Mouse (Mus musculus) megakaryocyte-erythroid progenitor cell, adult 5-6 weeks (primary cell): ENCODE measurements around the gene Usp22. TPM values are rescaled to one million over a fixed set of nuclear protein-coding genes. Genes with fewer than 3 reads are reported as not detected.
A peak's percentile ranks its signal among the peaks of the same experiment; 100 is the strongest.

Experiments used
- ATAC-seq: replicated peaks from 2 replicates; pipeline ENCODE4 v1.8.0; 2016; ENCODE audit warnings: mild to moderate bottlenecking, inconsistent platforms; ENCODE audit not compliant: severe bottlenecking, poor library complexity, low FRiP score, low TSS enrichment
- total RNA-seq, 2 experiments: library from RNA; stranded (forward) in 1 of 2; stranded (reverse) in 1 of 2; fragments of 200-1000, 215-1000 nt in 1 of 2; fragments of >200 nt in 1 of 2; fragmentation: Nextera tagmentation in 1 of 2; gene quantifications; 2 replicates each; pipeline ENCODE4 v1.2.3; 2014 to 2017

The Usp22 gene
- total RNA-seq (2014; fragmentation: Nextera tagmentation) = 19.8 and 20.3 TPM in 2 replicates
- 23.9 and 24.0 TPM in 2 replicates for total RNA-seq (2017)

- ATAC-seq = peak; percentile 98
Measured at GRCm38 (mm10) chr11:61174821-61175658, at the start of gene Usp22. TSS of gene Usp22 (minus strand) at chr11:61175055.

DNA sequence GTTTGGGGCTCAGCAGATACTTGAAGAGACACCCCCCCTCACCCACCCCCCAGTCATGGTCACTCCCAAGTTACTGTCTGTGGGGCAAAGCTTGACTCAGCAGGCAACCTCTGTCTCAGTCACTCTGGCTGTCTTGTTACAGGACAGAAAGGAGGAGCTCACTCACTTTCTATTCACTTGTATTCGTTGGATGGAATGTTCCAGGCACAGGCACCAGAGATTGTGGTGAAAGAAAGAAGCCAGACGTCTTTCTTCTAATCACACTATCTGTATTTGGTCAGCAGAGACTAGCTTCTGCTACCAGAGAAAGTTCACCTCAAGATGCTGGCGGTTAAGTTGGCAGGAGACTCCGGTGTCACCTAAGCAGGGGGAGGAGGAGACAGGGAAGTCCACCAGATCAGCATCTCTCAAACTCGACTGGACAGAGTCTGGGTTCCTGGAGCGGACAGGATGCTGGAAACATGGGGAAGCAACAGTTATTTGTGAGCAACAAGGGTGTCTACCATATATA, 49.4 kb upstream of the Usp22 start:
- no peak for ATAC-seq

DNA sequence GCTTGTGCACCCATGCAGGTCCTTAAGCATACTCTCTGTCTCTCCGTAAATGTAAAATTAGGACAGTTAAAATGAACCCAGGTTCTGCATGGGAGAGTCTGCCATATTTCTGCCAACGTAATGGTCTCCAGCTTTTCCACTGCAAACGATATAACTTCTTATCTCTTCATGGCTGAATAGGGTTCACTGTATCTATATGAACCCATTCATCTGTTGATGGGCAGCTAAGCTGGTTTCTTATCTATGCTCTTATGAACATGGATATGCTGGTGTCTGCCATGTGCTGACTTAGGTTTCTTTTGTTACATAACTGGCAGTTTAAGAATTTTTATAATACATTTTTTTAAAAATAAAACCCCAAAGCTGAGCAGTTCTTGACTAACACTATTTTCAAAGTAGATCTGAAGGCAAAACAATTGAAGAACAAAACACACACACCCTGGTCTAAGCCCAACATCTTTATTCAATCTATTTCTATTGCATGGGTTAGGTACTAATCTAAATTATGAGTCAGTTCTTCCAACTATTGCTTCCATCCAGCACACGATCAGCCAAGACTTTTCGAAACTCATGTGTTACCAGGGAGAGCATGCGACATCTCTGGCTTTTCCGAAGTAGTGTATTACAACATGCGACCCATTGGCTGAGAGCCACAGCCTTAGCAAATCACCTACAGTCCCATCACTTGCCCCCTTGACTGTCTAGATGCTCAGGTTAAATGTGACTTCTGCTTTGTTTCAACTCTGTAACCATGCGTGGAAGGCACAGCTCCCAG, 48.3 kb upstream of the Usp22 start:
- ATAC-seq = peak; percentile 65; the same call in 1 of the 2 replicates

GRCm38 (mm10) chr11:61222007-61222406, 47.2 kb upstream of the Usp22 start:
- ATAC-seq = no peak

DNA sequence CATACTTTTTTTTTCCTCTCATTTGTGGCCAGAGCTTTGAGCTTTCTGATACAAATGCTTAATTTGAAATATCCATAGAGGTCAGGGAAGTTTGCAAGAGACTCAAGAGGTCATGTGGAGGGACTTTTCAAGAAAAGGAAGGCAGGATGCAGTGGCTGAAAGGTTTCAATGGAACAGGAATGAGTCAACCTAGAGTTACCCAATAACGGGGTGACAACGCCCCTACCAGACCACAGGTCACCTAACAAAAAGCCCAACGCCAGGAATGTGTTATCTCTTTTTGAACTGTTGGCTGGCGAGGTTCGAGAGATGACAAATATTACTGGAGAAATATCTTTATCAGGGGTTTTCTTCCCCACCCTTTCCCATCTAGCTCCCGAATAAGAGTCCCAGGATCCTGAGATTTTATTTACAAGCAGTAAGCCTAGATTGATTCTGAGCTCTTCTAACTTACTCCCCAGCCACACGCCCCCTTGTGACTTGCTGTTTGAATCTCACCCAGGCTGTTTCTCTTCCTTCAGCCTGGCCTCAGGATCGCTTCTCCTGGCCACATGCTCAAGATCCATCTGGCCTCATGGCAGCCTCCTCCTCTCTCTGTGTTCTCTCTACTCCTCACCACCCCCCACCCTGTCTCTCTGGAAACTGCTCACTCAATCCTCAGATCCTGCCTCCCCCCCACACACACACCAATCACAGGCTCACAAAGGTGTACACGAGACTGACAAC, 45.5 kb upstream of the Usp22 start:
- ATAC-seq = no peak

- no peak for ATAC-seq
Measured at GRCm38 (mm10) chr11:61215936-61216335, 41.1 kb upstream of the Usp22 start.

GRCm38 (mm10) chr11:61212102-61212501, 37.2 kb upstream of the Usp22 start:
- peak; percentile 53; the same call in 1 of the 2 replicates for ATAC-seq

- ATAC-seq = no peak
Measured at GRCm38 (mm10) chr11:61208316-61208715, 33.5 kb upstream of the Usp22 start.

- no peak for ATAC-seq
Measured at GRCm38 (mm10) chr11:61207487-61208246, 32.8 kb upstream of the Usp22 start, which contains the start of gene Aldh3a1. TSS of gene Aldh3a1 (plus strand) at chr11:61207537.

GRCm38 (mm10) chr11:61206136-61206535, 31.3 kb upstream of the Usp22 start:
- no peak for ATAC-seq

DNA sequence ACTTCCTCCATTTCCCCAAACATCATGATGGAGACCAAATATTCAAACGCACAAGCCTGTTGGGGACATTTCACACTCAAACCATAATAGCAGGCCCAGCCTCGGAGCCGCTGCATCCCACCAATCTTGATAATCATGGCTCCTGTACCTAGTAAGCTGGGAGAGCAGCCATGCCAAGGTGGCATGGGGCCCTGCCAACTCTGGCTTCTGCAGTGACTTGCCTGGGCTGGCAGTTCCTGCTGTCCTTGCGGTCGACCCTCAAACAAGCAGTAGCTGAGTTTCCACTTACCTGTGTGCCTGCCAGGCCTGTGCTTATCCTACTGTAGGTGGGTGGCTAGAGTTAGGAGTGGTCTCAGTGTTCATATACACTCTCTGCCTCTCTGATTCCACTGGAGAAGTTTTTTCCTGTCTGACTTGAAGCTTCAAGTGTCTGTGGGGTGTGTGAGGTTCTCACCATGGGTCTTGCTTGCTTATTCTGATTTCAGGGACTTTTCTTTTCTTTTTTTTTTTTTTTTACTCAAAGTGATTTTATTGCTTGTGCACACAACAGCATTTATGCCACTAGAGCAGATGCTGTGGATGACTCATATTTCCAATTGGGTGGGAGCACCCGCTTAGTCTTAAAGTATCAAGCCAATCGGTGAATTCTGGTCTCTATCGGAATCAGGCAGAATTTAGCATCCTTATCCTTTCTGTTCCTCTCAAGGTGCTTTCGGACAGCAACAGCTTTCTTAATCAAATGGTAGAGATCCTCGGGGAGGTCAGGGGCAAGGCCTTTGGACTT, 30.5 kb upstream of the Usp22 start:
- ATAC-seq = no peak

DNA sequence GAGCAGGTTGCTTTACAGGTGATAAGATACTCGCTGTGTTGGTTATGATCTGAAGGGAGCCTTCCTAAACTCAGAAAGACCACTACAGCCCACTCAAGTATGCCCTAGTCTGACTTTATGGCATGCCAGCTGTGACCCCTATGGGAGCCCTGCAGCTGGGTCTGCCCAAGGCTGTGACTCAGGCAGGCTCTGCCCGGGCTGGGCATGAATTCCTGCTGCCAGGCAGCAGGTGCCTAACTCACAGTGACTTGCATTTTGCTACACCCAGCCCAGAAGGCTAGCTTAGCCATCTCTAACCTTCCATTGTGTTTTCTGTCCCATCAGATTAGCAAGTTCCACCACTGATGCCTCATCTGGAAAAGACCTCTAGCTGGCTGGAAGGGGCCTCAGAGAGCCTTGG, 28.0 kb upstream of the Usp22 start:
- ATAC-seq = no peak

GRCm38 (mm10) chr11:61202186-61202585, 27.3 kb upstream of the Usp22 start:
- ATAC-seq = no peak

- ATAC-seq = no peak
Measured at GRCm38 (mm10) chr11:61199620-61200362, 24.9 kb upstream of the Usp22 start.

GRCm38 (mm10) chr11:61197935-61198334, 23.1 kb upstream of the Usp22 start:
- ATAC-seq = no peak

DNA sequence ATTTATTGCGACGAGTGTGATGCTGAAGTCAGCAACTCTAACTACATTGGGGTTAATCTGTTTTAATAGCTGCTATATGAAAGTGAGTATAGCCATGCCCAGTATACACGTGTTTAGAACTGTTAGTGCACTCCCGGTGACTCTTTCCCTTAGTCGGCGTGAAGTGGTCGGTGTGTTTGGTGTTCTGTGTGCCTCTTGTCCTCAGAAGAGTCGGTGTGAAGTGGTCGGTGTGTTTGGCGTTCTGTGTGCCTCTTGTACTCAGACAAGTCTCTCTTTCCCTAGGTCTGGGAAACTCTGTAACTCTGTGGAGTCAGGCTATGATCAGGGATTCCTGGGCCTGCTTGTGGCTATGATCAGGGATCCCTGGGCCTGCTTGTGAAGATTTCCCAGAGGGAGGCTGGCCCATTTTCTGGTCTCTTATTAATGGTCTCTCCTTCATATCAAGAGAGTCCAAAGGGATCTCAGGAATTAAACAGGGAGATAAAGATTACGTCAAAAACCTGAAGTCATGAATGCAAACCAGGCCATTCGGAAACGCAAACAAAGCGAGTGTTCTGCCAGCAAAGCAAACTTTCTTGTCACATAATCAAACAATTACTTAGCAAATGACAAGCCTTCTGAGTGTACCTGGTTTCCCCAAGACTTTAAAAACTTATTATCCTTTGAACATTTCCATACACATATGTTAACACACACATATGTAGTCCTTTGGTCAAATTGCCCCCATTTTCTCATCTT, 21.9 kb upstream of the Usp22 start:
- ATAC-seq = no peak

DNA sequence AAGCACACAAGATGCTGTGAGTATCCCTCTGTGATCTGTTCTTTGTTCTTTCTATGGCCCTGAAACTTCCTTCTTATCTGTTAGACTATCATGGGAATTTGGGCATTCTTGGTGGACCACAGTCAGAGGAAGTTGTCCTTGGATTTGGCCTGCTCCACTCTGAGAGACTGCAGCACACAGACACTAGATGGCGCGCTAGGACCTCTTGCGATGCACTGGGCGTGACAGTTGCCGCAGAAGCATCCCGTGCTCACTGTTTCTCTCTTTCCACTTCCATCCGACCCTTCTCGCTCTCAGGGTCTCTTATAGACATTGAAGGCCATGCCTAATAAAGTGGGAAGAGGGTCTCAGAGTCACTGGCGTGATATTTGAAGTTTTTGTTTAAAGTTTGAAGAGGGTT, 18.5 kb upstream of the Usp22 start:
- ATAC-seq = peak; percentile 93
